Comparison of ENCODE assay signal across 22 mouse cellular contexts in genomic region chr15:73908246-73908645, GRCm38 (mm10).
DNase-seq lines count a peak whose midpoint lies in the region; ATAC-seq lines count a peak whose summit lies in the region.
"Had no signal": no experiment of that assay in that cellular context is flagged by ENCODE, and none has a peak within 500 bp of the region (broad histone marks: within the 10 kb centered on the region; RNA-seq: fewer than 3 reads in every experiment).

No protein-coding gene starts in this region.

- no peak overlapping the region for H3K9ac ChIP-seq in hindbrain, embryonic 16.5 days (ENCODE audit: low read depth, low read length)

- 73% methylated on average over 3 of the region's 3 CpGs for WGBS in hindbrain, embryonic 16.5 days
- 76% methylated on average over 3 of the region's 3 CpGs for WGBS in hindbrain, embryonic 10.5 days

- no peaks in the 10 kb centered on the region; the same call in 1 of the 2 replicates for H3K4me1 ChIP-seq in hindbrain, embryonic 16.5 days (ENCODE audit: control insufficient read depth, insufficient read depth, low read depth, low read length)
- no peaks in the 10 kb centered on the region for H3K4me1 ChIP-seq in hindbrain, embryonic 10.5 days (replicated peaks)

- H3K4me2 ChIP-seq in hindbrain, embryonic 16.5 days (ENCODE audit: low read length), result no peak overlapping the region

- no peaks in the 10 kb centered on the region for H3K27me3 ChIP-seq in hindbrain, embryonic 16.5 days (replicated peaks; ENCODE audit: control insufficient read depth, insufficient read depth, low read length)
- H3K27me3 ChIP-seq in hindbrain, embryonic 10.5 days (ENCODE audit: insufficient read depth, poor library complexity, severe bottlenecking), result no peaks in the 10 kb centered on the region
- H3K27me3 ChIP-seq: CH12.LX, Patski had no signal

- H3K27ac ChIP-seq in hindbrain, embryonic 16.5 days (ENCODE audit: low read depth, low read length), result no peak overlapping the region
- H3K27ac ChIP-seq in hindbrain, embryonic 10.5 days, result no peak overlapping the region

- H3K4me3 ChIP-seq in hindbrain, embryonic 16.5 days (ENCODE audit: low read length), result no peak overlapping the region
- no peak overlapping the region for H3K4me3 ChIP-seq in hindbrain, embryonic 10.5 days

- intact Hi-C loops in left cerebral cortex, postnatal 4 days (cut with DNase I), result no loop called here

- DNase-seq in cerebellum, postnatal 10 days, result peak; percentile 60 to 63
- no peak for DNase-seq in cerebellum, adult 11-12 months
- no peak for DNase-seq in hindbrain, embryonic 10.5 days (ENCODE audit: low spot score)
- DNase-seq in left cerebral cortex, postnatal 4 days, result peak; percentile 29
- DNase-seq in left cerebral cortex, adult 11 months (ENCODE audit: low spot score), result no peak
- DNase-seq in retina, postnatal 1 day, result peak; percentile 34
- DNase-seq in retina, embryonic 14.5 days (ENCODE audit: low spot score), result no peak
- DNase-seq: adrenal gland, adult 2 months; adrenal gland, adult 8-10 months; adrenal gland, postnatal 10 days; adrenal gland, postnatal 14 days; adrenal gland, postnatal 25 days; adrenal gland, postnatal 36 days; B cell, adult 2 months; cerebellum, adult 11 months; cerebellum, adult 18-20 months had no signal

- ATAC-seq in hindbrain, embryonic 16.5 days, result 0 out of 2 replicates have a peak, but pooled peaks have one; percentile 24
- ATAC-seq: activated CD4-positive, CD25-positive, alpha-beta regulatory T cell, adult 4 months; CD4-positive, CD25-positive, alpha-beta regulatory T cell, adult 4 months; Patski had no signal

- H3K9me3 ChIP-seq in hindbrain, embryonic 16.5 days (ENCODE audit: control insufficient read depth, low read length), result no peaks in the 10 kb centered on the region
- no peaks in the 10 kb centered on the region for H3K9me3 ChIP-seq in hindbrain, embryonic 10.5 days

- no peaks in the 10 kb centered on the region for H3K36me3 ChIP-seq in hindbrain, embryonic 16.5 days (ENCODE audit: control insufficient read depth, insufficient read depth, low read length)
- H3K36me3 ChIP-seq in hindbrain, embryonic 10.5 days, result no peaks in the 10 kb centered on the region
- H3K36me3 ChIP-seq: G1E had no signal

Comparison
In these comparisons a context has a peak if more than half of its experiments do, and no peak if none do; other contexts are left out.
1. DNase-seq: peak in cerebellum, postnatal 10 days (2 of 2), left cerebral cortex, postnatal 4 days (single experiment) and retina, postnatal 1 day (single experiment); none in cerebellum, adult 11-12 months (single experiment), hindbrain, embryonic 10.5 days (single experiment), left cerebral cortex, adult 11 months (single experiment) and retina, embryonic 14.5 days (single experiment).